Mouse (Mus musculus) G1E (cell line): ENCODE results near the gene Adamts7.

Experiments
- CTCF ChIP-seq: IDR thresholded peaks from 2 replicates; pipeline ENCODE4 v1.5.1; 2012; ENCODE audit warnings: low read depth, low read length, inconsistent platforms, mixed read lengths
- GATA1 ChIP-seq: IDR thresholded peaks from 2 replicates; pipeline ENCODE4 v1.6.1; 2012; ENCODE audit warnings: borderline replicate concordance, low read length, inconsistent platforms, mixed read lengths
- GATA2 ChIP-seq: IDR thresholded peaks from 2 replicates; pipeline ENCODE4 v1.6.1; 2012; ENCODE audit warnings: low read depth, low read length, inconsistent platforms, borderline replicate concordance
- TAL1 ChIP-seq: conservative IDR thresholded peaks from 2 replicates; pipeline ENCODE4 v1.6.1; 2012; ENCODE audit warnings: low read depth, low read length, inconsistent platforms, mixed read lengths

- TF ChIP-seq CTCF (no peak), GATA2 (no peak), TAL1 (no peak), GATA1 (no peak)
Measured at GRCm38 (mm10) chr9:90233906-90234419, 71.1 kb downstream of the Adamts7 start.
